Mouse (Mus musculus): ENCODE results near the gene Cul5.

DNA sequence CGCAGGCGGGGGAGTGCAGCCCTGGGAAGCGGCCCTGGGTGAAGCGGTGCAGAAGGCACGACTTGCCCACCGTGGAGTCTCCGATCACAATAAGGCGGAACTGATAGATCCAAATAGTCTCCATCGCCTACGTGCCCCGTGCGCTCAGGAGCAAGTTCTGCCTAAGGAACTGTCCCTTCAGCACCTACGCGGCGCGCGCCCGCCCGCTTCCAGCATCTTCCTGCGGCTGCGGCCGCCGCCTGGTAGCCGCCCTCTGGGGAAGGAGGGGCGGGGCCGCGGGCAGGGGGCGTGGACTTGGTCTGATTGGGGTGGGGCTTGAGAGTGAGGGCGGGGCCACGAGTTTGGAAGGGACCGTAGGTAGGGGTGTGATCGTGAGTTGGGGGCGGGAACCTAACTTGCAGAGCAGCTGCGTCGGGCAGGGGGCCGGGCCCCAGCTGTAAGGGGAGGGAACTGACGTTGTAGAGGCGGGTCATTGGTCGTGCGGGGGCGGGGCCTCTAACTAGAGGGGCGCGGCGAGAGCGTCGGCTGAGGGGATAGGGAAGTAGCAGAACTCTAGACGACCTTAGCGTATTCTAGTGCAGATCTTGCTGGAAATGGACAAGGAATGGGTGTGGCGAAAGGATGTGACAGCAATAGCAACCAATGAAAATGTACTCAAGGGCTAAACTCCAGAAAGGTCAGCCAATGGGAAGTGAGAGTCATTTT lies 36.3 kb upstream of the Cul5 start, which contains the start of gene Rab39:
- TF ChIP-seq CTCF (IDR thresholded peaks at IDR 0.05; ENCODE audit: low read depth) (no peak), EP300 (optimal IDR thresholded peaks at IDR 0.05) (no peak)
